Mouse (Mus musculus) right cerebral cortex, postnatal 36 days (tissue): ENCODE measurements at regions not wholly inside any gene's neighbourhood (a gene's known extent, or its start where the extent isn't known, plus 50 kb on each side); places are given as distances from the start of the nearest gene placed in this dataset.

Source experiments
- DNase-seq, 2 experiments: peaks; one replicate each; pipeline ENCODE4 v3.0.0; 2022; ENCODE audit warnings: low spot score in 2 of 2, mixed read lengths in 1 of 2

- DNase-seq, result no peak
Measured at GRCm38 (mm10) chr13:114523116-114523515, 64.4 kb upstream of the Fst start.

GRCm38 (mm10) chr13:114526856-114527255, 68.1 kb upstream of the Fst start:
- no peak for DNase-seq

- DNase-seq, result no peak
Measured at GRCm38 (mm10) chr13:114530171-114530774, 71.5 kb upstream of the Fst start.

GRCm38 (mm10) chr13:114531780-114532179, 73.0 kb upstream of the Fst start:
- no peak for DNase-seq

GRCm38 (mm10) chr13:114532393-114533097, 73.8 kb upstream of the Fst start:
- DNase-seq, result no peak

- no peak for DNase-seq
Measured at GRCm38 (mm10) chr13:114534591-114534990, 75.8 kb upstream of the Fst start.

- no peak for DNase-seq
Measured at GRCm38 (mm10) chr13:114535721-114536120, 77.0 kb upstream of the Fst start.

- DNase-seq, result no peak
Measured at GRCm38 (mm10) chr13:114571731-114572130, 113.0 kb upstream of the Fst start.

GRCm38 (mm10) chr13:114584566-114584965, 125.8 kb upstream of the Fst start:
- no peak for DNase-seq

- DNase-seq, result no peak
Measured at GRCm38 (mm10) chr13:114587621-114588020, 128.9 kb upstream of the Fst start.

GRCm38 (mm10) chr13:114603341-114603740, 144.6 kb upstream of the Fst start:
- no peak for DNase-seq

- no peak for DNase-seq
Measured at GRCm38 (mm10) chr13:114604037-114604694, 145.4 kb upstream of the Fst start.

GRCm38 (mm10) chr13:114613909-114614308, 155.2 kb upstream of the Fst start:
- no peak for DNase-seq

- no peak for DNase-seq
Measured at GRCm38 (mm10) chr13:114619416-114619815, 160.7 kb upstream of the Fst start.

- no peak for DNase-seq
Measured at GRCm38 (mm10) chr13:114636731-114637130, 178.0 kb upstream of the Fst start.

- no peak for DNase-seq
Measured at GRCm38 (mm10) chr13:114639531-114639930, 178.5 kb upstream of the Mocs2 start.

- DNase-seq, result no peak
Measured at GRCm38 (mm10) chr13:114641688-114642390, 176.2 kb upstream of the Mocs2 start.

GRCm38 (mm10) chr13:114642901-114643491, 175.0 kb upstream of the Mocs2 start:
- no peak for DNase-seq

GRCm38 (mm10) chr13:114643521-114643920, 174.5 kb upstream of the Mocs2 start:
- DNase-seq, result no peak

- DNase-seq, result no peak
Measured at GRCm38 (mm10) chr13:114654267-114654666, 163.8 kb upstream of the Mocs2 start.

- no peak for DNase-seq
Measured at GRCm38 (mm10) chr13:114654953-114655586, 163.0 kb upstream of the Mocs2 start.
